Mouse (Mus musculus): ENCODE data around the gene Lhfpl5.

GRCm38 (mm10) chr17:28561613-28562012 is 13.8 kb upstream of the Lhfpl5 start:
- TF ChIP-seq GATA1 (IDR thresholded peaks at IDR 0.05; ENCODE audit: borderline replicate concordance, low read length) (no peak), FLI1 (IDR thresholded peaks at IDR 0.05; ENCODE audit: low read length) (no peak)

All from megakaryocyte, embryonic 14.5 days (primary cell).